Mouse (Mus musculus) gastrocnemius, adult 18-20 months (tissue): ENCODE measurements around the gene Gm44965. TPM values are rescaled to one million over a fixed set of nuclear protein-coding genes. Genes with fewer than 3 reads are reported as not detected.
"Not testable (repeated sequence)": the region's sequence is repeated elsewhere in the genome, so short reads cannot be mapped to it uniquely, and the experiment has no call there.

Source experiments
- DNase-seq: peaks from one replicate; pipeline ENCODE4 v3.0.0; 2021; ENCODE audit warnings: low spot score
- total RNA-seq, 2 experiments: library from RNA; stranded (reverse); gene quantifications; 2 replicates each; pipeline ENCODE4 v1.2.3; 2021

Gene Gm44965
- total RNA-seq, 2 experiments from 2014 or later, result not detected

DNA sequence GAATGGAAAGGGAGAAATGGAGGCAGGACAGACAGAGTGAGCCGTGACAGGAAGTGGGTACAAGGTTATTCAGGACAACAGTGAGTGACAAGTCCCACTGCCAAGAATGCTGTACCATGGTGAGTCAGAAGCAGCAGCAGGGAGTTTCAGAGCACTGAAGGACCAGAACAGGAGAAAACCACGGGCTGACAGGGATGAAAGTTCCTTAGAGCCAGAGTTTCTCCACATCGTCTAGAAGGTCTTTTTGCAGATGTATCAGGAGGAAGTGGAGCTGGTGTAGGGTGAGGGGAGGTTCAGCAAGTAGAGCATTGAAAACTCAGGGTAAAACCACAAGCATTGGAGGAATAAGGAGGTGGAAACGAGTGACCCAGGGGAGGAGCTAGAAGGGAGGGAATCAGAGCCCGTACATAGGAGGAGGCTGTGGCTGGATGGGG is 14.5 kb upstream of the Gm44965 start:
- DNase-seq, result peak; percentile 28

DNA sequence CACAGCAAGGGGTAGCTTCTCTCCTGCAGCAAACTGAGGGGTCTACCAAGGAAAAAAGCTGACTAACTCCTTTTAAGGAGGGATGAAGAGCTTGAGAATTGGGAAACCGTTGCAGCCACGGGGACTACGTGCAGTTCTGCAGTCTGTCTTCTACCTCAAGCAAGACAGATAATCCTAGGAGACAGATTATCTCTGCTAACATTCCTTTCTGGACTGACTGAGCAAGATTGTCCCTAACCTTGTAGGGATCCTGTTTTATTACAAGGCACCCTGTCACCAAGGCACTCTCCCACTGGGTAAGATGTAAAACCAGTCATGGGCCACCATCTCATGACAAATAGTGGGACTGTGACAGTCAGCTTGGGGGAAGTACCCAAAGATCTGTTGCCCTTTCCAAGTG is 12.5 kb upstream of the Gm44965 start:
- no peak for DNase-seq

GRCm38 (mm10) chr6:48582037-48582436 is 11.7 kb upstream of the Gm44965 start:
- peak; percentile 55 for DNase-seq

DNA sequence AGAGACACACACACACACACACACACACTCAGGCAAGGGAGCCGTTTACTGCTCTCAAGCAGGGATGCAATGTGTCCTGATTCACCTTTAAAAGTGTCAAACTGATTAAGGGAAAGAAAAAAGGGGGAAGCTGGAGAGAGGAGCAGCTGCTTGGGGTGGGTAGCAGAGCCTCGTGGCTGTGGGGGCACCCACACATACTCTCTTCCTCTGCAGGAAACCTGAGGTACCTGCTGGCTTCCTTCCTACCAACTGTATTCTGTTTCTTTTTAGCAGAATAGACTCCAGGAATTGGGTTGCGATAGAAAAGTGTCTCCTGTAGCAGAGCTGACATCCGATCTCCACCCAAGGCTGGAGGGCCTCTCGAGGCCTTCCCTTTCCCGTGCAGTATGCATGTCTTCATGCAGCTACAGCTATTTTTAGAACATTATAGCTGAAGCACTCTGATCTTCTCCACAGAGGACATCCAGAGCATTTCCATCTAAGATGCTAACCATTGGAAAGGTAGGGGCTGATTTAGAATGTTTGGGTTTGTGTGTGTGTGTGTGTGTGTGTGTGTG is 4.5 kb upstream of the Gm44965 start, which contains the start of gene Gm45021:
Gene Gm45021 (plus strand): TSS at position 417 of the 557 bp plus-strand sequence.
- no peak for DNase-seq

GRCm38 (mm10) chr6:48591221-48591845 is 2.4 kb upstream of the Gm44965 start:
- DNase-seq, result no peak

- no peak for DNase-seq
Observed at GRCm38 (mm10) chr6:48591871-48592270, 1.9 kb upstream of the Gm44965 start.

- DNase-seq, result peak; percentile 21
Observed at GRCm38 (mm10) chr6:48594043-48594738, 450 bp downstream of the Gm44965 start.

GRCm38 (mm10) chr6:48595278-48595677 is 1.5 kb downstream of the Gm44965 start:
- no peak for DNase-seq

- no peak for DNase-seq
Observed at GRCm38 (mm10) chr6:48596545-48597232, 2.9 kb downstream of the Gm44965 start.

GRCm38 (mm10) chr6:48597233-48597625 is 3.5 kb downstream of the Gm44965 start:
- DNase-seq, result no peak

DNA sequence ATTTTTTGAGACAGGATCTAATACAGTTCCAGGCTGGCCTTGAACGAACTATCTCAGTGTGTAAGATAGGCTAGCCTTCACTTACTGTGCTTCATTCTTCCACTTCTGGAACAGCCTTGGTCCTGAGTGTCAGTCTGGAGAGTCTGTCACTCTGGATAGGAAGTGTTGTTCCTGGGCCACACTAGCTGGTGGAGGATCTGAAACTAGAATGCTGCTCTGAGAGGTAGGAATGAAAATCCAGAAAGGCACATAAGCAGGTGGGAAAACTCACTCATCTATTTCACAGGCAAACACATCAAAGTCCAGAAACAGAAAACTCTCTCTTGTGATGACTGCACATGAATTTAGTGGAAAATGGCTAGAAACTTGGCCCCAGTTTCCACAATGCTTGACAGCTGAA is 6.9 kb downstream of the Gm44965 start:
- DNase-seq, result no peak

- peak; percentile 97 for DNase-seq
Observed at GRCm38 (mm10) chr6:48601271-48602079, 7.7 kb downstream of the Gm44965 start, which contains the start of gene Zfp775. Zfp775 (plus strand) TSS chr6:48602063.

DNA sequence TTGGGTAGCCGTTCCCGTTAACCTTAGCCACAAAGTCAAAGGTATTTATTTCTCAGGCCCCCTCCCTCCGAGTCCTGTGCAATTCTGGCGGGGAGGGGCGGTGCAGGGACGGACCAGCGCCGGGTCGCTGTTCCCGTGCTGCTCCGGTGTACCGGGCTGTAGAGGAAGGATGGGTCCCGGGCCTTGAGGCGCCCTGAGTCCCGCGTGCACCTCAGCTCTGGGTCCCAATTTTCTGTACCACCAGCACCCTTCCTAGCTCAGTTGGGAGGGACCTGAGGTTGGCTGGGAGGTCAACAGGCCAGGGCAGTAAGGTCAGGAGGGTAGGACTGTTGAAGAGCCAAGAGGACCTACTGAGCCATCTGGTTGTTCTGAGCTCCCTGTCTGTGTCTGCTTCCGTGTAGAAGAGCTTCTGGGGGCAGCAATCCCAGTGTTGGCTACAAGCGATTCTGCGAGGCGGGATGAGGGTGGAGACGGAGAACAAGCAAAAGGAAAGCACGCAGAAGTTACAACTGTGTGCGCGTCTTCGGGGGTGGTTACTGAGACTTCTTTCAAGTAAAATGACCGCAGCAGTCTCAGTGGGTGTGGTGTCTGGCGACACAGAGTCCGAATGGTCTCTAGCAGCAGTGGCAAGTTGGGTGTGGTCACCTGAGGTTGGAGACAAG is 8.5 kb downstream of the Gm44965 start:
- peak; percentile 28 for DNase-seq

DNA sequence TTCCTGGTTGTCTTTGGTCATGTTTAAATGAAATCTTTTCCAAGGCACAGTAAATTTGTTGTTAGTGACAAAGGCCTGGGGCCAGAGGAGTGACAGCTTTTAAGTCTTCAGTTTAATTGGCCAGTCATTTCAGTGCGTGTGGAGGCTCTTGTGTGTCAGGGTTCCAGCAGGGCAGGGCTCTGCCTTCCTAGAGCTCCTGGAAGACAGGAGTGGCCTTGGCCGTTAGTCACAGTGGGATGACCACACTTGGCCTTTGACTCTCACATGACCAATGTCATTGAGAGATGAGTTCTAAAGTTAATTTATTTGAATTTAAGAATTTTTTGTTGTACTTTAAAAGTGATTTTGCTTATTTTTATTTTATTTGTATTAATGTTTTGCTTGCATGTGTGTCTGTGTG is 14.4 kb downstream of the Gm44965 start:
- DNase-seq, result no peak

DNA sequence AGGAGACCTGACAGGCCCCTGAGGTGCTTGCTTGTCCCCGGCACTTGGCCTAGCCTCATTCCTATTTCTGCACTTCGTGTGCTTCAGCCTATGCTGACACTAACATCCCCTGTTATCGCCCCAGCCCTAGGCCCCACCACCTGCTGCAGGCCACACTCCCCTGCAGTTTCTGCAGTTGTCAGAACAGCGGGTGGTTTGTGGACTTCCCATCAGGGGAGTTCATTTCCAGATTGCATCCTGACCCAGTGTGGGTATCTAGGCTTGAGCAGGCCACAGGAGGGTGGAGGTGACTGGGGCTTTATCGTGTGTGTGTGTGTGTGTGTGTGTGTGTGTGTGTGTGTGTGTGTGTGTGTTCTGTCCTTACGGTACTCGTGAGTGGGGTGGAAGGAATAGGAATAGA is 15.8 kb downstream of the Gm44965 start:
- no peak for DNase-seq

- DNase-seq, result no peak
Observed at GRCm38 (mm10) chr6:48610657-48611056, 16.9 kb downstream of the Gm44965 start.

- DNase-seq, result no peak
Observed at GRCm38 (mm10) chr6:48613464-48613863, 19.7 kb downstream of the Gm44965 start.

- no peak for DNase-seq
Observed at GRCm38 (mm10) chr6:48614756-48615155, 21.0 kb downstream of the Gm44965 start.

- DNase-seq, result no peak
Observed at GRCm38 (mm10) chr6:48620031-48620430, 26.3 kb downstream of the Gm44965 start.

DNA sequence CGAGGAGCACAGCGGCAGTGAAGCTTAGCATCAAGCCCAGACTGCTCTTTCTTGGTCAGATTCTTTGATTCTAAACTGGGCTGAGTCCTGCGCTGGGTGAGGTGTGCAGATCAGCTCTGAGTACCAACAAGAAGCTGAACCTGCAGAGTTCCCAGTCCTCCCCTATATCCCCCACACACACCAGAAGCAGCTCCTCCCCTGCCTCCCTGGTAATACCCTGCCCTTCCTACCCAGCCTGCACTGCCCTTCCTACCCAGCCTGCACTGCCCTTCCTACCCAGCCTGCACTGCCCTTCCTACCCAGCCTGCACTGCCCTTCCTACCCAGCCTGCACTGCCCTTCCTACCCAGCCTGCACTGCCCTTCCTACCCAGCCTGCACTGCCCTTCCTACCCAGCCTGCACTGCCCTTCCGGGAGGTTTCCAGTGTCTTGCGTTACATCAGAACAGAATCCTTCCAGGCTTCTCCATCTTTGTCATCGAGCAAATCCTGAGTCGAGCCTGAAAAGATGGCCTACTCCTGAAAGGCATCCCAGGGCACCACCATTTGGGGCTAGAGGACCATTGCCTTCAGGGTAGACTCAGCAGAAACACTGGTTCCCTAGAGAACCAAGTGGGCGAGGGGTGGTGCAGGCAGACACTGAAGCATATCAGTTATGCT is 28.6 kb downstream of the Gm44965 start:
- DNase-seq, result not testable (repeated sequence)
